Mouse (Mus musculus): Measurements from ENCODE around the gene Cnfn. TPM values are rescaled to one million over a fixed set of nuclear protein-coding genes. Genes with fewer than 3 reads are reported as not detected.

Gene Cnfn
- not detected in 2 replicates for polyA plus RNA-seq (2012; rRNA removed)

GRCm38 (mm10) chr7:25369058-25369749 is at the start of gene Cnfn:
Gene Cnfn (minus strand): TSS chr7:25369724.
- Histone ChIP-seq H3K4me1 (ENCODE audit: control insufficient read depth, insufficient read depth, insufficient read length) (no peaks in the 10 kb centered on the region), H3K27ac (ENCODE audit: insufficient read depth, low read length) (no peak within 1 kb of the TSS), H3K36me3 (ENCODE audit: control insufficient read depth, insufficient read depth, low read length) (no peaks in the 10 kb centered on the region), H3K4me3 (ENCODE audit: extremely low read depth, insufficient read depth, insufficient read length) (no peak within 1 kb of the TSS), H3K27me3 (ENCODE audit: control insufficient read depth, insufficient read depth, low read length) (no peaks in the 10 kb centered on the region)
- TF ChIP-seq POLR2A (IDR thresholded peaks at IDR 0.05; ENCODE audit: low read depth, low read length) (no peak), CTCF (IDR thresholded peaks at IDR 0.05; ENCODE audit: extremely low read depth, insufficient read depth, insufficient read length, insufficient replicate concordance) (no peak)
- 67% methylated on average over 12 of the region's 12 CpGs for WGBS
- no peak for DNase-seq (ENCODE audit: low read depth in 1 of 2, low spot score in 2 of 2)

DNA sequence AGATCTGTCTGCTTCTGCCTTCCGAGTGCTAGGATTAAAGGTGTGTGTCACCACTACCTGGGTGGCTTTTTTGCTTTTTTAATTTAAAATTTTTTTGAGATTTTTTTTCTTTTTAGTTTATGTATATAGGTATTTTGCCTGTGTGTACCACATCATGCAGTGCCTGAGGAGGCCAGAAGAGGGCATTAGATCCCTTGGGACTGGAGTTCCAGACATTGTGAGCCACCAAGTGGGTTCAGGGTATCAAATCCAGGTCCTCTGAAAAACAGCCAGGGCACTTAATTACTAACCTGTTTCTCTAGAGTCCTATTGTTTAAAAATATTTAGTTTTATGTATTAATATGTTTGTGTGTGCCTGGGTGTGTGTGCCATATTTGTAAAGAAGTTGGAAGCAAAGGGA is 48.1 kb upstream of the Cnfn start:
- Histone ChIP-seq H3K4me1 (ENCODE audit: control insufficient read depth, insufficient read depth, insufficient read length) (no peaks in the 10 kb centered on the region), H3K4me3 (ENCODE audit: extremely low read depth, insufficient read depth, insufficient read length) (no peak overlapping the region), H3K27ac (ENCODE audit: insufficient read depth, low read length) (no peak overlapping the region), H3K27me3 (ENCODE audit: control insufficient read depth, insufficient read depth, low read length) (no peaks in the 10 kb centered on the region), H3K36me3 (ENCODE audit: control insufficient read depth, insufficient read depth, low read length) (no peaks in the 10 kb centered on the region)
- DNase-seq (ENCODE audit: low read depth in 1 of 2, low spot score in 2 of 2) = peak in 1 of 2 experiments; percentile 45
- 83% methylated on average over 1 of the region's 1 CpGs for WGBS
- peak; percentile 27; the same call in 1 of the 2 replicates for TF ChIP-seq CTCF (IDR thresholded peaks at IDR 0.05; ENCODE audit: extremely low read depth, insufficient read depth, insufficient read length, insufficient replicate concordance)
- no peak for TF ChIP-seq POLR2A (IDR thresholded peaks at IDR 0.05; ENCODE audit: low read depth, low read length)

DNA sequence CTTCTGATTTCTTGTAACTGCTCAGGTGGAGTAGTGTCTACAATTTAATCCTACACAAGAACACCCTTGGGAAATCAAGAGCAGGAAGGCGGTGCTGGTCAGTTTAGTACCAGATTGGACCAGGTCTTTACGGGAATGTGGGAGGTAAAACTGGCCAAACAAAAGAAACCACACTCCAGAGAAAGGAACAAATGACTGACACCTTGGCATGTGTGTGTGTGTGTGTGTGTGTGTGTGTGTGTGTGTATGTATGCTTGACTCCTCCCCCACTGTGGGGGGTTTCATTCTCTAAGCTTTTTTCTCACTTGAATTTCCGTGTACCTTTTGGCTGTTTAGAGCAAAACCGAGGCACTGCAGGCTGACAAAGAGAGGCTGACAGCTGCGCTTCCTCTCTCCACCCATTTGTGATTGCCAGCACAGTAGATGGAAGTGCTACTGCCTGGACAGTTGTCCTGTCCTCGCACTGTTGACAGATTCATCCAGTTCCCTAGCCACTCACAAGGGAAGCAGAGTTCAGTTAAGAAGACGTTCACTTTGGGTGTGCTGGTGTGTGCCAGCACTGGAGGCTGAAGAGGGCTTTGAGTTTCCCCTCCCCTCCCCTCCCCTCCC is 43.4 kb upstream of the Cnfn start, which contains the start of gene Cxcl17:
TSS of gene Cxcl17 (minus strand) at position 54 of the 609 bp plus-strand sequence.
- WGBS = 46% methylated on average over 7 of the region's 7 CpGs
- Histone ChIP-seq H3K27ac (ENCODE audit: insufficient read depth, low read length) (no peak within 1 kb of the TSS), H3K36me3 (ENCODE audit: control insufficient read depth, insufficient read depth, low read length) (no peaks in the 10 kb centered on the region), H3K4me3 (ENCODE audit: extremely low read depth, insufficient read depth, insufficient read length) (no peak within 1 kb of the TSS), H3K27me3 (ENCODE audit: control insufficient read depth, insufficient read depth, low read length) (no peaks in the 10 kb centered on the region), H3K4me1 (ENCODE audit: control insufficient read depth, insufficient read depth, insufficient read length) (no peaks in the 10 kb centered on the region)
- no peak for DNase-seq (ENCODE audit: low read depth in 1 of 2, low spot score in 2 of 2)
- no peak for TF ChIP-seq POLR2A (IDR thresholded peaks at IDR 0.05; ENCODE audit: low read depth, low read length)
- no peak for TF ChIP-seq CTCF (IDR thresholded peaks at IDR 0.05; ENCODE audit: extremely low read depth, insufficient read depth, insufficient read length, insufficient replicate concordance)

- Histone ChIP-seq H3K4me1 (ENCODE audit: control insufficient read depth, insufficient read depth, insufficient read length) (no peaks in the 10 kb centered on the region), H3K36me3 (ENCODE audit: control insufficient read depth, insufficient read depth, low read length) (no peaks in the 10 kb centered on the region), H3K4me3 (ENCODE audit: extremely low read depth, insufficient read depth, insufficient read length) (no peak overlapping the region), H3K27me3 (ENCODE audit: control insufficient read depth, insufficient read depth, low read length) (no peaks in the 10 kb centered on the region), H3K27ac (ENCODE audit: insufficient read depth, low read length) (no peak overlapping the region)
- 88% methylated on average over 3 of the region's 3 CpGs for WGBS
- TF ChIP-seq CTCF (IDR thresholded peaks at IDR 0.05; ENCODE audit: extremely low read depth, insufficient read depth, insufficient read length, insufficient replicate concordance) = no peak
- no peak for DNase-seq (ENCODE audit: low read depth in 1 of 2, low spot score in 2 of 2)
Observed at GRCm38 (mm10) chr7:25411861-25412260, 42.3 kb upstream of the Cnfn start.

DNA sequence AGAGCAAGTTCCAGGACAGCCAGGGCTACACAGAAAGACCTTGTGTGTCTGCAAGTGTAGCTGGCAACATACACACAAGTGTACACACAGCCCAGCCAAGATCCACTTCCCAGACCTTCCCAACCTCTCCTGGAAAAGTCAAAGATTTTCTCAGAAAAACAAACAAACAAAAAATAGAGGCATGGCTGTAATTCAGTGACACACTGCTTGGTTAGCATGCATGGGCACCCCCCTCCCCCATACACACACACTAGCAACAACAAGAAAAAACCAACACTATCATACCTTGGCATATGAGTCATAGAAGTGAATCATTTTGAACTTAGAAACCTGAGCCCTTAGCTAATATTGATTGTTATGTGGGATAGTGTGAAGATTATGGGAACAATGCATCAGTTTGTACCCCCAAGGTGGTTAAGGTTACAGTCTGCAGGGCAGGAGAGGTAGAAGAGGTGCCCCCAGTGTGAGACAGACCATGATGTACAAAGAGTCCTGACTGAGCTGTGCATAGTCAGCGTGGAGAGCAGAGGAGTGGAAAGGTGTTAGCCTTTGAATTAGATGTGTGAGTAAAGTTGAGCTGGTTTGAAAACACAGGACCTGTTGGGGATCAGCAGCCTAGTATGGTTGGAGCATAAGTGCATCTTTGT is 41.6 kb upstream of the Cnfn start:
- Histone ChIP-seq H3K4me1 (ENCODE audit: control insufficient read depth, insufficient read depth, insufficient read length) (no peaks in the 10 kb centered on the region), H3K36me3 (ENCODE audit: control insufficient read depth, insufficient read depth, low read length) (no peaks in the 10 kb centered on the region), H3K27ac (ENCODE audit: insufficient read depth, low read length) (no peak overlapping the region), H3K4me3 (ENCODE audit: extremely low read depth, insufficient read depth, insufficient read length) (no peak overlapping the region), H3K27me3 (ENCODE audit: control insufficient read depth, insufficient read depth, low read length) (no peaks in the 10 kb centered on the region)
- TF ChIP-seq CTCF (IDR thresholded peaks at IDR 0.05; ENCODE audit: extremely low read depth, insufficient read depth, insufficient read length, insufficient replicate concordance) (no peak), POLR2A (IDR thresholded peaks at IDR 0.05; ENCODE audit: low read depth, low read length) (no peak)
- DNase-seq (ENCODE audit: low read depth in 1 of 2, low spot score in 2 of 2) = no peak
- WGBS = 86% methylated on average over 1 of the region's 1 CpGs

GRCm38 (mm10) chr7:25409114-25409760 is 39.7 kb upstream of the Cnfn start:
- 78% methylated on average over 4 of the region's 4 CpGs for WGBS
- H3K36me3 ChIP-seq (ENCODE audit: control insufficient read depth, insufficient read depth, low read length) = no peaks in the 10 kb centered on the region
- H3K27ac ChIP-seq (ENCODE audit: insufficient read depth, low read length) = no peak overlapping the region
- DNase-seq (ENCODE audit: low read depth in 1 of 2, low spot score in 2 of 2) = no peak
- H3K4me3 ChIP-seq (ENCODE audit: extremely low read depth, insufficient read depth, insufficient read length) = no peak overlapping the region
- no peaks in the 10 kb centered on the region for H3K4me1 ChIP-seq (ENCODE audit: control insufficient read depth, insufficient read depth, insufficient read length)
- TF ChIP-seq CTCF (IDR thresholded peaks at IDR 0.05; ENCODE audit: extremely low read depth, insufficient read depth, insufficient read length, insufficient replicate concordance) (0 out of 2 replicates have a peak, but pooled peaks have one; percentile 3), POLR2A (IDR thresholded peaks at IDR 0.05; ENCODE audit: low read depth, low read length) (no peak)
- no peaks in the 10 kb centered on the region for H3K27me3 ChIP-seq (ENCODE audit: control insufficient read depth, insufficient read depth, low read length)
